Mouse (Mus musculus): ENCODE measurements around the gene Mug2. TPM values are rescaled to one million over a fixed set of nuclear protein-coding genes. Genes with fewer than 3 reads are reported as not detected.
"Not testable (repeated sequence)": the region's sequence is repeated elsewhere in the genome, so short reads cannot be mapped to it uniquely, and the experiment has no call there.

Mug2 gene
- not detected for polyA plus RNA-seq (2017; shearing (Covaris generic))

GRCm38 (mm10) chr6:122006461-122006860, at the start of gene Mug2:
Gene Mug2, plus strand, starts transcription at chr6:122006761.
- ATAC-seq: not testable (repeated sequence)

- ATAC-seq: not testable (repeated sequence)
Observed at GRCm38 (mm10) chr6:121957803-121958349, 48.7 kb upstream of the Mug2 start.

- no peak for ATAC-seq
Observed at GRCm38 (mm10) chr6:121975701-121976100, 30.9 kb upstream of the Mug2 start.

GRCm38 (mm10) chr6:122100904-122101303, 94.3 kb downstream of the Mug2 start:
- no peak for ATAC-seq

- no peak for ATAC-seq
Observed at GRCm38 (mm10) chr6:122101671-122102070, 95.1 kb downstream of the Mug2 start.

- ATAC-seq: no peak
Observed at GRCm38 (mm10) chr6:122116963-122117362, 110.4 kb downstream of the Mug2 start.

- no peak for ATAC-seq
Observed at GRCm38 (mm10) chr6:122129521-122129920, 123.0 kb downstream of the Mug2 start.

Other genes with a start within 250 kb of the Mug2 start
- gene Mug1, start 168.2 kb upstream of the Mug2 start, polyA plus RNA-seq (2017; shearing (Covaris generic)): not detected